Mouse (Mus musculus) bone marrow macrophage, adult 2 months (primary cell): ENCODE data around the gene Aqp11.

Source experiments
- CTCF ChIP-seq: IDR thresholded peaks from 2 replicates; pipeline ENCODE4 v1.5.1; 2012; ENCODE audit warnings: low read depth, mild to moderate bottlenecking, low read length, moderate library complexity
- POLR2A ChIP-seq: IDR thresholded peaks from 2 replicates; pipeline ENCODE4 v1.6.1; 2012; ENCODE audit warnings: mild to moderate bottlenecking, low read depth, low read length, borderline replicate concordance

- TF ChIP-seq CTCF (no peak), POLR2A (no peak)
These were observed 30.9 kb upstream of the Aqp11 start for GRCm38 (mm10) chr7:97769020-97769419.
